Mouse (Mus musculus) subcutaneous adipose tissue, adult 2 months (tissue): ENCODE data around the gene Zbbx. TPM values are rescaled to one million over a fixed set of nuclear protein-coding genes. Genes with fewer than 3 reads are reported as not detected.

Source experiments
- polyA plus RNA-seq: library from polyadenylated mRNA; depleted of rRNA; stranded (reverse); fragments of >200 nt; gene quantifications from 2 replicates; pipeline ENCODE4 v1.2.3, GENCODE M21; 2012; ENCODE audit warnings: low replicate concordance; rRNA removed

Zbbx gene
- not detected in 2 replicates for polyA plus RNA-seq

DNA sequence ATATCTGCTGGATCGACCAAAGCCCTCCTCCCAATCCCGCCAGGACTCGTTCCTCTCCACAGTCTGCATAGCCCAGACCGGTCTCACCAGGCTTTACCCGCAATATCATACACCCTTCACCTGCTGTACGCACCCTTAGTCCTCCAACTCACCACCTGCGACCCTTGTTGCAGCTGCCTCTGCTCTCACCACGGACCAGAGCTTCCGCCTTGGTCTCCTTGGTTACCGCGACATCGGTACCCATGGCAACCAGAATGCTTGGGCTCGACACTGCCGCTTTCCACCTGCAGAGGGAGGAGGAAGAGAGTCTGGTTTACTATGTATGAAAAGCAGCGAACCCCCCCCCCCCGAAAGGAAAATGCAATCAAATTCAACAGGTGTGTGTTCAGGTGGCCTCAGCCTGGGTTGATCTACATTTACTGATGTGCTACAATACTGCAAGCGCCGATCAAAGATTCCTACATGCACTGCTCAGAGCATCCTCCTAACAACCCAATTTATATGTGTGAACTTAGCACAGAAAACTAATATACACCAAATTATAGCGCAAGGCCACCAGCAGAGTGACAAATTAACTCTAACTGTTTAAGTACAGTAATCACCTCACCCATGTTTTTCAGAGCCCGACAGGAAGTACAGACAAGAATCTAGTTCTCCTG, at the start of gene Zbbx:
Zbbx (minus strand) TSS at position 197 of the 659 bp plus-strand sequence.

Other genes with a start within 250 kb of the Zbbx start
- not detected in 2 replicates for gene Serpini2, start 105.0 kb upstream of the Zbbx start, polyA plus RNA-seq